Mouse (Mus musculus) C2C12 (cell line): ENCODE data around the gene Lyrm7.

Source experiments
- CTCF ChIP-seq: IDR thresholded peaks from one replicate; pipeline ENCODE4 v1.5.1; 2011; ENCODE audit not compliant: control insufficient read depth, insufficient read depth, insufficient read length
- MAX ChIP-seq: IDR thresholded peaks from one replicate; pipeline ENCODE4 v1.6.1; 2011; ENCODE audit warnings: mild to moderate bottlenecking, control low read depth
- MYOD1 ChIP-seq: IDR thresholded peaks from one replicate; pipeline ENCODE4 v1.6.1; 2011; ENCODE audit warnings: low read depth; ENCODE audit not compliant: control insufficient read depth, insufficient read length

DNA sequence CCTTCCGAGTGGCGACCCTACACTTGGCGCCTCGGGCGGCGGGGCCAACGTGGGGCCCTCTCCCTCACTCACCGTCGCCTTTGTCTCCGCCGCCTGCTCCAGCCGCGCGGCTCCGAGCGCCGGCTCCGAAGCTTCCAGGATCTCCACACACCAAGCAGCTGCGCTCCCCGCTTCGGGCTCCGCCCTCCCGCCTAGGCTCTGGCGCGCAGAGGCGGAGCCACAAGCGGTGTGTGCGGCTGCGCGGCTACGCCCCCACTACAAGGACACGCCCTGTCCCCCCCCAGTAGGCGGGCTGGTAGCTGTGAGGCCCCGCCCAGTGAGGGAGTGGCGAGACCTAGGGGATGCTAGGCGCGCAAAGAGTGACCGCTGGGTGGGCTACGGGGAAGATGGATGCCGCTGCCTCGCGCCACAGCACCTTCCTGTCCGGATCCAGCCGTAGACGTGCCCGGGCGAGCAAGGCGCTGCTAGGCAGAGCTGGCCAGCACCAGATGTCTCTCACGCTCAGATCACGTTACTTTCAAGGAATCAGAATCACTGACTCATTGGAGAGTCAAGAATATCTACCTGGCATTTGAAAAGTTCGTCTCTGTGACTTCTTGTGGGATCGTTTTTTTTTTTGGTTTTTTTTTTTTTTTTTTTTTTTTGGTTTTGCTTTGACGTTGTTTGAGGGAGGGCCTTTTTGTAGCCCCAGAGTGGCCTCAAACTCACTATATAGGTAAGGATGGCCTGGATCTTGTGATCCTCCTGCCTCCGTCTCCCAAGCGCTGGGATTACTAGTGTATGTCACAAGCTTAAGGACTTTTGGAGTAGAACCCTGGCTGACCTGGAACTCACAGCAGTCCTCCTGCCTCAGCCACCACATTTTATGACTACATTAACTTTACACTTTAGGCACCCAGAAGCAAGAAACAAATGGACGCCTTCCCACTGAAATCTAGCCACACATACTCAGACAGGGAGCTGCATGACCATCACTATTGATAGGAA, 72.9 kb downstream of the Lyrm7 start, which contains the start of gene Cdc42se2:
- no peak for TF ChIP-seq CTCF
- peak; percentile 64 for TF ChIP-seq MAX
- no peak for TF ChIP-seq MYOD1
